In genomic region chr6:149565720-149566498, GRCm38 (mm10) we compare ENCODE assay signal across 8 mouse cellular contexts.
A peak's percentile ranks its signal among the peaks of the same experiment; 100 is the strongest.
DNase-seq lines count a peak whose midpoint lies in the region; ATAC-seq and TF ChIP-seq lines count a peak whose summit lies in the region.

No protein-coding gene starts in this region.

- DNase-seq in CD4-positive helper T cell, adult 2 months (ENCODE audit: low read depth, low spot score), result peak; percentile 54
- peak; percentile 62 to 76 for DNase-seq in kidney, postnatal 4 days
- peak; percentile 26 to 37 (median 35) for DNase-seq in liver, embryonic 14.5 days (ENCODE audit: low read depth in 3 of 3, low spot score in 3 of 3)
- peak; percentile 76 for DNase-seq in neural tube, embryonic 11.5 days (ENCODE audit: low spot score)
- DNase-seq in telencephalon, adult 2 months (ENCODE audit: low read depth, low spot score), result peak; percentile 69

- no peaks in the 10 kb centered on the region for H3K27me3 ChIP-seq in erythroblast, embryonic 14.5 days (ENCODE audit: control insufficient read depth)
- no peaks in the 10 kb centered on the region for H3K27me3 ChIP-seq in heart, embryonic 16.5 days (ENCODE audit: control insufficient read depth, insufficient read depth, low read length)
- H3K27me3 ChIP-seq in liver, embryonic 14.5 days (ENCODE audit: control insufficient read depth, insufficient read depth, low read length), result no peaks in the 10 kb centered on the region
- H3K27me3 ChIP-seq in neural tube, embryonic 11.5 days (ENCODE audit: control insufficient read depth, insufficient read depth, low read length), result no peaks in the 10 kb centered on the region

- 1% methylated on average over 19 of the region's 19 CpGs for WGBS in heart, embryonic 16.5 days
- WGBS in liver, embryonic 14.5 days (ENCODE audit: insufficient replicate concordance), result 2% methylated on average over 19 of the region's 19 CpGs
- 3% methylated on average over 19 of the region's 19 CpGs for WGBS in neural tube, embryonic 11.5 days

- no peak for TF ChIP-seq EP300 in liver, embryonic 14.5 days (IDR thresholded peaks at IDR 0.05; ENCODE audit: low read depth)

- peak overlapping the region; percentile 34 for H3K4me3 ChIP-seq in brown adipose tissue, adult 24 weeks (ENCODE audit: insufficient read depth, low read depth, low read length)
- H3K4me3 ChIP-seq in erythroblast, embryonic 14.5 days (replicated peaks), result peak overlapping the region; percentile 47
- H3K4me3 ChIP-seq in heart, embryonic 16.5 days (ENCODE audit: low read length), result peak overlapping the region; percentile 71
- peak overlapping the region; percentile 43 to 77 for H3K4me3 ChIP-seq in liver, embryonic 14.5 days (ENCODE audit: insufficient read depth in 1 of 2, low read depth in 2 of 2, low read length in 2 of 2)
- H3K4me3 ChIP-seq in neural tube, embryonic 11.5 days (ENCODE audit: low read depth, low read length), result peak overlapping the region; percentile 59

- peak overlapping the region; percentile 98 for H3K4me2 ChIP-seq in heart, embryonic 16.5 days (ENCODE audit: low read depth, low read length)
- H3K4me2 ChIP-seq in liver, embryonic 14.5 days (ENCODE audit: low read depth), result peak overlapping the region; percentile 69
- H3K4me2 ChIP-seq in neural tube, embryonic 11.5 days (ENCODE audit: low read depth), result peak overlapping the region; percentile 79

- no peaks in the 10 kb centered on the region for H3K4me1 ChIP-seq in brown adipose tissue, adult 24 weeks (ENCODE audit: control insufficient read depth, insufficient read depth, insufficient read length, low read length)
- H3K4me1 ChIP-seq in erythroblast, embryonic 14.5 days (ENCODE audit: control insufficient read depth), result peaks cover 7% of the 10 kb centered on the region
- H3K4me1 ChIP-seq in heart, embryonic 16.5 days (ENCODE audit: control insufficient read depth, insufficient read depth, low read length), result peaks cover 3% of the 10 kb centered on the region; the same call in 1 of the 2 replicates
- H3K4me1 ChIP-seq in liver, embryonic 14.5 days (replicated peaks; ENCODE audit: control insufficient read depth in 2 of 2, insufficient read depth in 2 of 2, low read length in 1 of 2), result peaks cover 0 to 2% of the 10 kb centered on the region in 2 experiments; a peak in 1 of 4 replicates
- H3K4me1 ChIP-seq in neural tube, embryonic 11.5 days (ENCODE audit: control insufficient read depth, insufficient read depth, low read length), result no peaks in the 10 kb centered on the region

- TF ChIP-seq CTCF in liver, embryonic 14.5 days (IDR thresholded peaks at IDR 0.05; ENCODE audit: low read depth), result no peak

- no peaks in the 10 kb centered on the region for H3K9me3 ChIP-seq in erythroblast, embryonic 14.5 days (ENCODE audit: control insufficient read depth, low read length)
- H3K9me3 ChIP-seq in heart, embryonic 16.5 days (replicated peaks; ENCODE audit: control insufficient read depth, low read length), result no peaks in the 10 kb centered on the region
- no peaks in the 10 kb centered on the region for H3K9me3 ChIP-seq in liver, embryonic 14.5 days (ENCODE audit: control insufficient read depth, low read length)
- no peaks in the 10 kb centered on the region for H3K9me3 ChIP-seq in neural tube, embryonic 11.5 days (ENCODE audit: control insufficient read depth, low read length)

- peak; percentile 96 for ATAC-seq in heart, embryonic 16.5 days (replicated peaks; ENCODE audit: extremely low read depth, insufficient read depth, low FRiP score)
- peak; percentile 95 for ATAC-seq in liver, embryonic 14.5 days (ENCODE audit: insufficient read depth)
- peak; percentile 97 for ATAC-seq in neural tube, embryonic 11.5 days (ENCODE audit: insufficient read depth, low FRiP score, low TSS enrichment)

- H3K36me3 ChIP-seq in erythroblast, embryonic 14.5 days (ENCODE audit: control insufficient read depth), result no peaks in the 10 kb centered on the region
- no peaks in the 10 kb centered on the region for H3K36me3 ChIP-seq in heart, embryonic 16.5 days (ENCODE audit: control insufficient read depth, insufficient read depth)
- no peaks in the 10 kb centered on the region for H3K36me3 ChIP-seq in liver, embryonic 14.5 days (replicated peaks; ENCODE audit: control insufficient read depth, insufficient read depth, low read depth)
- no peaks in the 10 kb centered on the region for H3K36me3 ChIP-seq in neural tube, embryonic 11.5 days (ENCODE audit: control insufficient read depth, insufficient read depth, low read length)

- H3K9ac ChIP-seq in heart, embryonic 16.5 days (ENCODE audit: low read length), result peak overlapping the region; percentile 67
- no peak overlapping the region for H3K9ac ChIP-seq in liver, embryonic 14.5 days (replicated peaks)
- peak overlapping the region; percentile 53 for H3K9ac ChIP-seq in neural tube, embryonic 11.5 days (ENCODE audit: low read length)

- H3K27ac ChIP-seq in brown adipose tissue, adult 24 weeks (replicated peaks; ENCODE audit: low read depth, low read length), result no peak overlapping the region
- H3K27ac ChIP-seq in heart, embryonic 16.5 days (ENCODE audit: low read length), result no peak overlapping the region
- no peak overlapping the region for H3K27ac ChIP-seq in liver, embryonic 14.5 days
- no peak overlapping the region for H3K27ac ChIP-seq in neural tube, embryonic 11.5 days (ENCODE audit: low read depth, low read length)
